Mouse (Mus musculus): ENCODE results near the gene Vps37b. TPM values are rescaled to one million over a fixed set of nuclear protein-coding genes. Genes with fewer than 3 reads are reported as not detected.

Vps37b gene
- total RNA-seq, 2 experiments from 2014 or later, result 24.4 to 29.3 TPM

GRCm38 (mm10) chr5:124004356-124005150 is 27.5 kb downstream of the Vps37b start:
- no peak for DNase-seq (ENCODE audit: low spot score in 2 of 2)

- no peak for DNase-seq (ENCODE audit: low spot score in 2 of 2)
Observed at GRCm38 (mm10) chr5:124003375-124003774, 28.7 kb downstream of the Vps37b start.

- peak in 1 of 2 experiments; percentile 66 for DNase-seq (ENCODE audit: low spot score in 2 of 2)
Observed at GRCm38 (mm10) chr5:124002876-124003275, 29.2 kb downstream of the Vps37b start.

GRCm38 (mm10) chr5:124001274-124001673 is 30.8 kb downstream of the Vps37b start:
- no peak for DNase-seq (ENCODE audit: low spot score in 2 of 2)

- peak; percentile 82 to 88 for DNase-seq (ENCODE audit: low spot score in 2 of 2)
Observed at GRCm38 (mm10) chr5:124000824-124001223, 31.2 kb downstream of the Vps37b start.

GRCm38 (mm10) chr5:123998370-123998769 is 33.7 kb downstream of the Vps37b start:
- DNase-seq (ENCODE audit: low spot score in 2 of 2), result no peak

- no peak for DNase-seq (ENCODE audit: low spot score in 2 of 2)
Observed at GRCm38 (mm10) chr5:123997811-123998210, 34.3 kb downstream of the Vps37b start.

GRCm38 (mm10) chr5:123997211-123997751 is 34.8 kb downstream of the Vps37b start:
- DNase-seq (ENCODE audit: low spot score in 2 of 2), result no peak

GRCm38 (mm10) chr5:123996695-123997094 is 35.4 kb downstream of the Vps37b start:
- DNase-seq (ENCODE audit: low spot score in 2 of 2), result no peak

GRCm38 (mm10) chr5:123996194-123996593 is 35.9 kb downstream of the Vps37b start:
- no peak for DNase-seq (ENCODE audit: low spot score in 2 of 2)

GRCm38 (mm10) chr5:123995388-123995787 is 36.7 kb downstream of the Vps37b start:
- no peak for DNase-seq (ENCODE audit: low spot score in 2 of 2)

- no peak for DNase-seq (ENCODE audit: low spot score in 2 of 2)
Observed at GRCm38 (mm10) chr5:123994468-123994867, 37.6 kb downstream of the Vps37b start.

GRCm38 (mm10) chr5:123993263-123994036 is 38.6 kb downstream of the Vps37b start:
- DNase-seq (ENCODE audit: low spot score in 2 of 2), result no peak

GRCm38 (mm10) chr5:123992794-123993193 is 39.3 kb downstream of the Vps37b start:
- peak in 1 of 2 experiments; percentile 84 for DNase-seq (ENCODE audit: low spot score in 2 of 2)

- no peak for DNase-seq (ENCODE audit: low spot score in 2 of 2)
Observed at GRCm38 (mm10) chr5:123992193-123992637, 39.9 kb downstream of the Vps37b start.

- DNase-seq (ENCODE audit: low spot score in 2 of 2), result no peak
Observed at GRCm38 (mm10) chr5:123991321-123991720, 40.7 kb downstream of the Vps37b start.

- peak in 1 of 2 experiments; percentile 11 for DNase-seq (ENCODE audit: low spot score in 2 of 2)
Observed at GRCm38 (mm10) chr5:123989941-123990885, 41.9 kb downstream of the Vps37b start.

GRCm38 (mm10) chr5:123987511-123987910 is 44.6 kb downstream of the Vps37b start:
- DNase-seq (ENCODE audit: low spot score in 2 of 2), result no peak

GRCm38 (mm10) chr5:123986925-123987324 is 45.1 kb downstream of the Vps37b start:
- DNase-seq (ENCODE audit: low spot score in 2 of 2), result no peak

- DNase-seq (ENCODE audit: low spot score in 2 of 2), result no peak
Observed at GRCm38 (mm10) chr5:123985434-123985833, 46.6 kb downstream of the Vps37b start.

- DNase-seq (ENCODE audit: low spot score in 2 of 2), result no peak
Observed at GRCm38 (mm10) chr5:123982838-123983237, 49.2 kb downstream of the Vps37b start.
